Mouse (Mus musculus): ENCODE results near the gene Edc3. TPM values are rescaled to one million over a fixed set of nuclear protein-coding genes. Genes with fewer than 3 reads are reported as not detected.
A peak's percentile ranks its signal among the peaks of the same experiment; 100 is the strongest.

The Edc3 gene
- polyA plus RNA-seq, 1 experiment from 2014 or later: 40.2 TPM

DNA sequence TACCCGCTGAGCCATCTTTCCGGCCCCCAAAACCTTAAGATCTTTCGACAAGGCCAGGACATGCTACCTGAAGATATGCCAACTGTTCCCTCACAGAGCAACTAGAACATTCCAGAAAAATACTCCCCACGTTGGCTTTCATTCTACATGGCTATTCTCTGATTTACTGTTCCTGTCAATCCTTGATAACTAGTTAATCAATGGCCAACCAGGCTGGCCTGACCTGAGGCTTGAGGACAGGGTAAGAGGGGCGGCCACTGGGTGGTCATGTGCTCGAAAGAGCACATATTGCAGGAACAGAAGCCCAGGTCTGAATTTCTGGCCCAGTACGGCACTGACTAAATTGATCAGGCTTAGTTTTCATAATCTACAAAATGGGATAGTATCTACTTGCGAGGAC is 89.1 kb downstream of the Edc3 start:
- Histone ChIP-seq H3K9ac (no peak overlapping the region), H3K4me2 (no peak overlapping the region), H3K9me3 (no peaks in the 10 kb centered on the region), H3K4me3 (replicated peaks) (no peak overlapping the region), H3K27me3 (no peaks in the 10 kb centered on the region; the same call in 1 of the 2 replicates), H3K36me3 (replicated peaks) (peaks cover 71% of the 10 kb centered on the region), H3K27ac (no peak overlapping the region), H3K4me1 (peaks cover 15% of the 10 kb centered on the region)
- ATAC-seq (ENCODE audit: low FRiP score): no peak
- 95% methylated on average over 8 of the region's 8 CpGs for WGBS

DNA sequence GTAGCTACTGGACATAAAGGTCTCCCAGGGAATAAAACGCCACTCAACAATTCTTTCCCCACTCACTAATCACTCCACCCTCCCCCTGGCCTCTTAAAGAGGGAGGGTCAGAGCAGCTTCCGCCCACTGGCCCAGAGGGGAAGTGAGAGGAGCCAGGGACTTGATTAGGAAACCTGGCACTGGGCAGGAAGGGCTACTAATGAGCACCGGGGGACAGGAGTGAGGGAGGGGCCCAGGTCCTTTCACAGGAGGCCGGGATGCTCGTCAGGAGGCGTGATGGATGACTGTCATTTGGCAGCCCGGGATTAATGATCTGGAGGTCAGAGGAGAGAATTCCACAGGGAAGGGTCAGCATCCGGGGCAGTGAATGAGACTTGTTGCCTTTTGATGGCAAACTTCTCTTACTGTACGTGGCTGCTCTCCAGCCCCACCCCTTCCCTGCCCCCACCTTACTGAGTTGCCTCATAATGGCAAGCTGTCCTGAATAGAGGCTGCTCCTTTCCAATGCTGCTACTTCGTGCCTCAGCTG is 90.4 kb downstream of the Edc3 start:
- Histone ChIP-seq H3K4me3 (replicated peaks) (no peak overlapping the region), H3K36me3 (replicated peaks) (peaks cover 58% of the 10 kb centered on the region), H3K4me2 (peak overlapping the region; percentile 19; the same call in 1 of the 2 replicates), H3K27me3 (no peaks in the 10 kb centered on the region; the same call in 1 of the 2 replicates), H3K4me1 (peaks cover 26% of the 10 kb centered on the region), H3K9ac (0 out of 2 replicates have a peak overlapping the region, but pooled peaks have one; percentile 12), H3K27ac (peak overlapping the region; percentile 36; the same call in 1 of the 2 replicates), H3K9me3 (no peaks in the 10 kb centered on the region)
- 0 out of 2 replicates have a peak, but pooled peaks have one; percentile 57 for ATAC-seq (ENCODE audit: low FRiP score)
- 9% methylated on average over 10 of the region's 10 CpGs for WGBS

DNA sequence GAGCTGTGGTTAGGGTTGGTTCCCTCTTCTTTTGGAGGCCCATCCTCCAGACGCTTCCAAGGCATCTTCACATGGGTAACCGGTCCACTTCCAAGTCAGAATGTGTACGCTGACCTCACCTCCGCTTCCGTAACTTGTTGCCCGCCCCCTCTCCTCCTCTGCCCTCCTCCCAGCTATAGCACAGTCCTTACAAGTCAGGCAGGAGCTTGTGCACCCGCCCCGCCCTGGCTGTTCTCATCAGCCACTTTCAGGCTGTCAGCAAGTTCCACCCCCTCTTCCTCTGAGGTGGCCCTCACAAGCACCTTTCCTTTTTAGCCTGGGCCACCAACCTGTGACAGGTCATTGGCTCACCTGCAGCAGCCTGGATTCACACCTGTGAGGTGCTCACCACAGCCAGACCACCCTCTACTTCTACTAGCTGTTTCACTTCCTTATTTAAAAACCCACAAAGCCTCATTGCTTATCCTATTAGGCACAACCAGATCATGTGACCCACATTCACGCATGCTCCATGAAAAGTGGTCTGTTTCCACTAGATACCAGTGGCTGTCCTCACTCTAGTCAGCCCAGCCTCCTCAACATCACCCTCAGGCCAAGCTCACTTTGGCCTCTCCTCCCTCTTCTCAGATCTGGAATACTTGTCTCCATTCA is 92.1 kb downstream of the Edc3 start:
- Histone ChIP-seq H3K4me3 (replicated peaks) (no peak overlapping the region), H3K4me2 (no peak overlapping the region), H3K27me3 (no peaks in the 10 kb centered on the region; the same call in 1 of the 2 replicates), H3K36me3 (replicated peaks) (peaks cover 44% of the 10 kb centered on the region), H3K9ac (no peak overlapping the region), H3K9me3 (no peaks in the 10 kb centered on the region), H3K27ac (no peak overlapping the region), H3K4me1 (peaks cover 30% of the 10 kb centered on the region)
- ATAC-seq (ENCODE audit: low FRiP score): no peak
- WGBS: 96% methylated on average over 9 of the region's 9 CpGs

Other genes starting within 250 kb of the Edc3 start
- 41.5 and 41.9 TPM in 2 replicates for gene Scamp5, start 240.5 kb upstream of the Edc3 start, polyA plus RNA-seq (2016; fragmentation: Nextera tagmentation; extraction: Ambion mirVana)
- gene Rpp25, start 204.5 kb upstream of the Edc3 start, polyA plus RNA-seq (2016; fragmentation: Nextera tagmentation; extraction: Ambion mirVana): 5.5 and 5.7 TPM in 2 replicates
- 694 and 697 TPM in 2 replicates for gene Cox5a, start 187.3 kb upstream of the Edc3 start, polyA plus RNA-seq (2016; fragmentation: Nextera tagmentation; extraction: Ambion mirVana)
- gene Fam219b, start 171.0 kb upstream of the Edc3 start, polyA plus RNA-seq (2016; fragmentation: Nextera tagmentation; extraction: Ambion mirVana): 18.2 and 19.3 TPM in 2 replicates
- 62.3 and 62.5 TPM in 2 replicates for gene Mpi, start 155.8 kb upstream of the Edc3 start, polyA plus RNA-seq (2016; fragmentation: Nextera tagmentation; extraction: Ambion mirVana)
- gene Scamp2, start 147.6 kb upstream of the Edc3 start, polyA plus RNA-seq (2016; fragmentation: Nextera tagmentation; extraction: Ambion mirVana): 57.8 and 60.6 TPM in 2 replicates
- gene Ulk3, start 119.1 kb upstream of the Edc3 start, polyA plus RNA-seq (2016; fragmentation: Nextera tagmentation; extraction: Ambion mirVana): 19.9 and 24.1 TPM in 2 replicates
- gene Cplx3, start 102.3 kb upstream of the Edc3 start, polyA plus RNA-seq (2016; fragmentation: Nextera tagmentation; extraction: Ambion mirVana): 0.65 TPM in 1 of 2 replicates, not detected in the other
- gene Lman1l, start 87.8 kb upstream of the Edc3 start, polyA plus RNA-seq (2016; fragmentation: Nextera tagmentation; extraction: Ambion mirVana): not detected in 2 replicates
- 28.6 and 29.8 TPM in 2 replicates for gene Csk, start 54.9 kb upstream of the Edc3 start, polyA plus RNA-seq (2016; fragmentation: Nextera tagmentation; extraction: Ambion mirVana)
- not detected in 2 replicates for gene Cyp1a2, start 24.8 kb upstream of the Edc3 start, polyA plus RNA-seq (2016; fragmentation: Nextera tagmentation; extraction: Ambion mirVana)
- gene Cyp1a1, start 20.6 kb upstream of the Edc3 start, polyA plus RNA-seq (2016; fragmentation: Nextera tagmentation; extraction: Ambion mirVana): not detected in 2 replicates
- gene Clk3, start 57.3 kb downstream of the Edc3 start, polyA plus RNA-seq (2016; fragmentation: Nextera tagmentation; extraction: Ambion mirVana): 90.2 and 96.7 TPM in 2 replicates
- 20.3 and 20.6 TPM in 2 replicates for gene Arid3b, start 128.3 kb downstream of the Edc3 start, polyA plus RNA-seq (2016; fragmentation: Nextera tagmentation; extraction: Ambion mirVana)
- 129 and 138 TPM in 2 replicates for gene Ubl7, start 202.4 kb downstream of the Edc3 start, polyA plus RNA-seq (2016; fragmentation: Nextera tagmentation; extraction: Ambion mirVana)
- gene Sema7a, start 231.6 kb downstream of the Edc3 start, polyA plus RNA-seq (2016; fragmentation: Nextera tagmentation; extraction: Ambion mirVana): 0.43 and 1.4 TPM in 2 replicates